Mouse (Mus musculus) cortical plate, adult 2 months (tissue): ENCODE results near the gene Kmt2a.

ENCODE experiments used
- CTCF ChIP-seq: fragments of 200-500 bp; IDR thresholded peaks from 2 replicates; pipeline ENCODE4 v1.5.1; 2011; ENCODE audit warnings: mild to moderate bottlenecking, control low read depth, low read length; ENCODE audit not compliant: insufficient read depth; ENCODE audit errors: extremely low read depth
- POLR2A ChIP-seq: fragments of 200-500 bp; IDR thresholded peaks from 2 replicates; pipeline ENCODE4 v1.6.1; 2011; ENCODE audit warnings: mild to moderate bottlenecking, low read length, control low read depth; ENCODE audit not compliant: insufficient read depth; ENCODE audit errors: extremely low read depth

- no peak for TF ChIP-seq POLR2A
- peak; percentile 48 for TF ChIP-seq CTCF
Measured at GRCm38 (mm10) chr9:44916196-44916595, 35.1 kb upstream of the Kmt2a start.
